Mouse (Mus musculus): ENCODE results near the gene Retnlg.
"Not testable (repeated sequence)": the region's sequence is repeated elsewhere in the genome, so short reads cannot be mapped to it uniquely, and the experiment has no call there.

The Retnlg gene

DNA sequence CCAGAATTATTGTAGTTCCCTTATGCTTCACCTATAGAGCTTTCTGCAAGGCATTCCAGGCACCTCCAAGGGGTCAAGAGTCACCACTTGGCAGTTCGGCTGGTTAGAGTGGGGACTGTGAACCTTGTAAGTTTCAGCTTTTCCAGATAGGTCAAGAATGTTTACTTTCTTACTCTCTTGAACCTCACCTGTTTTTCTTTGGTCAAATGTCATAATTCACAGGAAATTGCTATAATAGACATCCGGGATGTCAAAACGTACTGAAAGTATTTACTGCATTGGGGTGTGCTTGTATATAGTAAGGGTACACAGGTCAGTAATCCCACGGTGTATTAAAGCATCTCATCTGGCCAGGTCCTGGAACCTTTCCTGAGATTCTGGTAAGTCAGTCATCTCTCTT, at the start of gene Retnlg:
Gene Retnlg, plus strand, starts transcription at position 301 of the 400 bp plus-strand sequence.
- no peak for DNase-seq (ENCODE audit: low read depth)

DNA sequence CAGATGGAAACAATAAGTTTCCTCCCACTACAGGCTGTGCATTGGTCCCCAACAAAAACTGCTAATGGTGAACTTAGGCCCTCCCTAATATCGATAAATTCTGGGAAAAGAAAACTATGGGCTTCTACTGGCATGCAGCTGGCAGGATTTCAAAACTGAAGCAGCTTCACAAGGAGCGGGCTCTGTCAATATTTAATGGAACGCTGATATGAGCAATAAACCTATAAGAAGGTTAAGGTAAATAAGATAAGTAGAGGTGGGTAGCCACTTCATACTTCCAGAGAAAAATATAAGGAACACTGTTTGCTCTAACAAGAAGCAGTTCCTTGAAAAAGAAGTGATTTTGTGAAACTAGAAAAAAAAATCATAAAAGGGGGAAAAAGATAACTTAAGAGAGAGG, 45.9 kb upstream of the Retnlg start:
- no peak for DNase-seq (ENCODE audit: low read depth)

DNA sequence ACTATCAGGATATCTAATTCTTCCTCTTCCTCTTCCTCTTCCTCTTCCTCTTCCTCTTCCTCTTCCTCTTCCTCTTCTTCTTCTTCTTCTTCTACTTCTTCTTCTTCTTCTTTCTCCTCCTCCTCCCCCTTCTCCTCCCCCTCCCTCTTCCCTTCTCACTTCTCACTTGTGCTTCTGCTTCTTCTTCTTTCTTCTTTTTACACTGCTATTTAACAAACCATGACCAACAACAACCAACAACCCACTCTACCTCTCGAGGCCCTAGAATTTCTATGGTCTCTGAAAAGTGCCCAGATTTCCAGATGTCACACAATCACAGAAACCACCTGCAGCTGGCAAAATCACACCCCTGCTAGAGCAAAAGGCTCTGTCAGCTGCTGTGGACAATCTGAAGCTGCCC, 44.8 kb upstream of the Retnlg start:
- DNase-seq (ENCODE audit: low read depth) = no peak

DNA sequence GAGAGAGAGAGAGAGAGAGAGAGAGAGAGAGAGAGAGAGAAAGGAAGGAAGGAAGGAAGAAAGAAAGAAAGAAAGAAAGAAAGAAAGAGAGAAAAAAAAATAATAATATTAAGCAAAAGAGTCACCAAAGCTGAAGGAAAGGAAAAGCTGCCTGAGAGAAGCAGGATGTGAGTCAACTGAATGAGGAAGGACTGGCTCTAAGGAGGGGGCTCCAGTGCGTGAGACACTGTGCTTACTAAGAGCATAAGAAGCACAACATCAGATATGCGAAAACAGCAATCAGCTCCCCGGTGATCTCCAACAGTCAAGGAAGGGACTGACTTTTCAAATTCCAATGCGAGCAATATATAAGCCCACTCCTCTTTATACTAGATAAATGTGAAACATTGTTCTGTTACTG, 43.4 kb upstream of the Retnlg start:
- no peak for DNase-seq (ENCODE audit: low read depth)

DNA sequence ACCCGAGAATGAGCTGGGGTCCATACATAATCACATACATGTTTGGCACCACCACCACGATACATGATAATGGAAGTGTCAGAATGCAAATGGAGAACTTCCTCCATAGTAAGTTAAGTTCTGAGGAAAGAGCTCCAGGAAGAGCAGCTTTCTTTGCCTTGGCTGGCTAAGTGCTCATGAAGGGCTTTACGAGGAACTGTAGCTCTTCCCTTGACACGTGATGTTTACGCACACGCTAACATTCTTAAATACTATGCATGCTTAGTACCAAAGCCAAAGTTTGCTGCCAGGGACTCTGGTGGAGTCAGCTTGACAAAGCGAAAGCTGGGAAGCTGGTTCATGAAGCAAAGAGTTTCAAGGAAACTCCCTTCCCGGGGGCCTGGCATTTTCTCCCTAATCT, 40.4 kb upstream of the Retnlg start:
- no peak for DNase-seq (ENCODE audit: low read depth)

DNA sequence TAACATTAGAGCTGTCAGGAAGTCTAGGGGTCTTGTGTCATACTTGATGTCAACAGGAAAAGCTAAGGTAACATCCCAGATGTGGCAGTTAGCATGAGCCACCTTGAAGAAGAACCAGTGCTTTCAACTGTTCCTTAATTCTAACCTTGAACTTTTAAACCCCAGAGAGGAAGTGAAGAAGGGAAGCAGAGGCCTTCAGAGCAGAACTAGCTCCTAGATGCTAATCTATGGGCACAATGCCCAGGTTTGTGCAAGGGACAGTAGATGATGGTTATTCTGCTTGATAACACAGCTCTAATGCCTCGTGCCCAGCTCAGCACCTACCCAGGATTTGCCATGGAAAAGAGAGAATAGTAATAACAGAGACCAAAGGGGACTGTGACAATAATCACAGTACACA, 38.8 kb upstream of the Retnlg start:
- not testable (repeated sequence) for DNase-seq (ENCODE audit: low read depth)

DNA sequence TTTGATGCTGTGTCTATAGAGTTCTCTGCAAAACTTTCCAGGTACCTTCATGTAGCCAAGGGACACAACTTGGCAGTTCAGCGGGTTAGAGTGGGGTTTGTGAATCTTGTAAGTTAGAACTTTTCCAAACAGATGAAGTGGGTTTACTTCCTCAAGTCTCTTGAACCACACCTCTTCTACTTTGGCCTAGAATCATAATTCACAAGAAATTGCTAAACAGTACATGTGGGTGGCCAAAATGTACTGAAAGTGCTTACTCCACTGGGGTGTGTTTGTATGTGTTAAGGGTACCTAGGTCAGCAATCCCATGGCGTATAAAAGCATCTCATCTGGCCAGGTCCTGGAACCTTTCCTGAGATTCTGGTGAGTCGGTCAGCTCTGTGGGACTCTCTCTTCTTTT, 30.2 kb upstream of the Retnlg start, which contains the start of gene Retnla:
Gene Retnla, plus strand, starts transcription at position 286 of the 400 bp plus-strand sequence.
- DNase-seq (ENCODE audit: low read depth) = no peak

DNA sequence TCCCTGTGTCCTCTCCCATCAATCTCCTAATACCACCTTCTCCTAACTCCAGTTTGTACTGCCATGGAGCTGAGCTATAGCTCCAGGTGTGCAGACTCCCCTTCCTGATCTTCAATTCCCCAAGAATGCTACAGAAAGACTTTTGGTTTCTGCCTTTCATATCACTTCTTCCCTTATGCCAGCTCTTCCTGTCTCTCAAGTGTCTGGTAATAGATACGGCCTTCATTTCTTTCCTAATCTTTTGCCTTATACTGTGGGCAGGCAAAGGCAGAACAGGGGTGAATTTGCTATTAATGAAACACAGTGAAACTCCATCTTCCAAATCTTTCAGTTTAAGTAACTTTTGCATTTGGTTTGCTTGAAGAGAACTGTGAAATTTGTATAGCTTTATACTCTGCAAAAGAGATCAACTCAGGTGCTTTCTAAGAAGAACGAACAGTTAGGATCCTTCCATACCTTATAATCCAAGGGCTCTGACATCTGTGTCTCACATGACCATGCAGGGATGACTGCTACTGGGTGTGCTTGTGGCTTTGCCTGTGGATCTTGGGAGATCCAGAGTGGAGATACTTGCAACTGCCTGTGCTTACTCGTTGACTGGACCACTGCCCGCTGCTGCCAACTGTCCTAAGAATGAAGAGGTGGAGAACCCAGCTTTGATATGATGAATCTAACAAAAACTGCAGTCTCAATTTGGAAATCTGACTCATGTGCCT, 28.6 kb upstream of the Retnlg start:
- DNase-seq (ENCODE audit: low read depth) = no peak

DNA sequence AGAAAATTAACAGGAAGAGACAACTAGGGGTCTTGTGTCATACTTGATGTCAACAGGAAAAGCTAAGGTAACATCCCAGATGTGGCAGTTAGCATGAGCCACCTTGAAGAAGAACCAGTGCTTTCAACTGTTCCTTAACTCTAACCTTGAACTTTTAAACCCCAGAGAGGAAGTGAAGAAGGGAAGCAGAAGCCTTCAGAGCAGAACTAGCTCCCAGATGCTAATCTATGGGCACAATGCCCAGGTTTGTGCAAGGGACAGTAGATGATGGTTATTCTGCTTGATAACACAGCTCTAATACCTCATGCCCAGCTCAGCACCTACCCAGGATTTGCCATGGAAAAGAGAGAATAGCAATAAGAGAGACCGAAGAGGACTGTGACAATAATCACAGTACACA, 7.4 kb upstream of the Retnlg start:
- not testable (repeated sequence) for DNase-seq (ENCODE audit: low read depth)

DNA sequence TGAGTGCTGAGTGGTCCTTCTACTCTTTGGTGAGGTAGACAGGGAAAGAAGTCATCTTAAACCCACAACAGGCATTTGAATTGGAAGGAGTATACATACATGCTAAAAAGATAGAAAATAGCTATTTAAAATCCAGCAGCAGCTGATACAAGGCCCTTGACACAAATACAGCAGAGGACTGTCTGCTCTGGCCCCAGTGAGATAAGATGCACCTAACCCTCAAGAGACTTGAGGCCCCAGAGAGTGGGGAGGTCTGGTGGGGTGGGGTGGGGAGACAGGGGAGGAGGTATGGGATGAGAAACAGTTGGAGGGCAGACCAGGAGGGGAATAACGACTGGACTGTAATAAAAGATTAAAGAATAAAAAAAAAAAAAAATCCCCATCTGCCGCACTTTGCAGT, 4.7 kb upstream of the Retnlg start:
- no peak for DNase-seq (ENCODE audit: low read depth)

DNA sequence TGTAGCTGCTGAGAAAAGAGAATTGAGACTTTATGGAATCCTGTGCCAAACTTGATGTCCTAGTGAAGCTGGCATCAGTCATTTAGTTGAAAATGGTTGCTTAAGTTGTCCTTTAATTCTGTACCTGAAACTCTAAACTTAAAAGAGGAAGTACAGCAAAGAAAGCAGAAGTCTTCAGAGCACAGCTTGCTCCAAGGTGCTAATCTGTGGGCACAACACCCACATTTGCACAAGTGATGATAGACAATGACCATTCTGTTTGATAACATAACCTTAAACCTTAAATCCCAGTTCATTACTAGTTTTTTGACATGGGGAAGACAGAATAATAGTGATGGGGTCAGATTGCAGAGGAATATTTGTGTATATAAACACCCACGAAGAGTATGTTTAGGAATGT, 3.8 kb upstream of the Retnlg start:
- no peak for DNase-seq (ENCODE audit: low read depth)

DNA sequence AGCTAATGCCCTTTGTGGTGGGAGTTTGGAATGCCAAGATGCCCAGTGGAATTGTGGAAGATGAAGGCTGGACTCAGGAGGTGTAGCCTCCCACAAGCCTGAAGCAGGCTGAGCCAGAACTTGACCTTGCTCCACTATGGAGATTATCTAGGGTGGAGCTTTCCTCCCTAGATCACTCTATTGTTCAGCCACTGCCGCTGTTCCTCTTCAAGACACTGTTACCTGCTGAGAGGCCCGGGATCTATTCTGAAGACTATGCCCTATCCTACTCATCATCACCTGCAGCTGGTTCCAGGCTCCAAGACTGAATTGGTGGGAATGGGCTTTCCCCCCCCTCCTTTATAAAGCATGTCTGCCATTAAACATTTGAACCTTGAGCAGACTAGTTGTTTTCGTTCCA, 2.8 kb upstream of the Retnlg start:
- no peak for DNase-seq (ENCODE audit: low read depth)

DNA sequence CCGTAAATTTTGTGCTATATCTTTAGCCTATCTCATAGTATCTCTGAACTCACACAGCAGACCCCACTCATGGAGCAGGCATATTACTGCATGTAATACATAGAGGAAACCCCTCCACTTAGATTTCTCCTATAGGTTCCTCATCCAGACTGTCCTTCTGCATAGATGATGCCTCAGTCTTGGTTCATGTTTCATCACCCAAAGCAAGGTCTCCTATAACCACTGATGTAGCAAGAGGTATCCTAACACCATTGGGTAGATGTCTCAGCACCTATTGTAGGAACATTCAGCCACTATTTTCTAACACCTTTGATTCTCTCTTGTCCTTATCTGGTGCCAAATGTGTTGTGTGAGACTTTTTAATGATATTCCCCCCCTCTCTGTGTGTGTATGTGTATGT, 667 bp upstream of the Retnlg start:
- no peak for DNase-seq (ENCODE audit: low read depth)

DNA sequence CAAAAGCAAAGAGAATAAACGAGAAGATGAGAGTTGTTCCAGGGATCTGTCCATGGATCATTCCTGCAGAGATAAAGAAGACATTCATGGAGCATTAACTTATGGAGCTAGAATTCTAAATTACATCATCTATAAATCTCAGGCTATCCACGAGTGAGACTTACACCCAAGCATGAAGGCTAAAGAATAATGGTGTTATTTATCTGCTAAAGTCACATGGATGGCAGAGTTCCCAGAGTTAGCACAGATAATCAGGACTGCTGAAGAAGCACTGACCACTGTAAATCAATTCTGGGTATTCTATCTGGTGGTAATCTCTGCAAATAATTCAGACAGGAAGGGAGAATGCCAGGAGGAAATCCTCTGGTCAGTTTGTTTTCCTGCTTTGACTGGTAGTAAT, 18.3 kb downstream of the Retnlg start:
- DNase-seq (ENCODE audit: low read depth) = no peak

DNA sequence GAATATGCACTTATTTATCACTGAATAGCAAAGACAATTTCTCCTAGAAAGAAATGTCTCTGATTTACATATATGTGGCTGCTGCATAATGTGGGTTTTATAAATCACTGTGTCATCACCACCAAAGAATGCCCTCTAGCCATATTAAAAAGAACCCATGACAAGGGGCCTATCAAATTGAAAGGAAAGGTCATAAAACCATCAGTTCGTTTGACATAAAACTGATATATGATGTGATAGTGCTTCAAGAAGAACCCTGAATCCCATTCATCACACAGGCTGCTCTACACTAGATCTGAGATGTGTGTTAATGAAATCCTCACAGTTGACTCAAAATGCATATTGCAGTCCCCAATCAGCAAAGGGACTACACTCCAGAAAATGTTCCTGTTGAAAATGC, 27.4 kb downstream of the Retnlg start:
- no peak for DNase-seq (ENCODE audit: low read depth)

DNA sequence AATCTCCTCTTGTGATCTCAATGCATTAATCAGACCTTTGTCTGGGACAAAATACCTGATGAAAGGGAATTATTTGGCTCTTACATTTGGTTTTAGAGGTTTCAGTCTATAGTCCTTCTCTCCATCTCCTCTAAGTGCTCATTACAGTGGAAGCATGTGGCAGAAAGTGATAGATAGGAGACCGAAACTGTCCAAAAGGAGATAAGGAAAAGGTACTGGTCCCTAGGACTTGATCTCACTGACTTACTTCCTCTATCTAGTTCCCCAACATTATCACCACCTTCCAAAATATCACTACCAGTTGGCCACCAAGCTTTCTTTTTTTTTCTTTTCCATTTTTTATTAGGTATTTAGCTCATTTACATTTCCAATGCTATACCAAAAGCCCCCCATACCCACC, 38.8 kb downstream of the Retnlg start:
- no peak for DNase-seq (ENCODE audit: low read depth)

DNA sequence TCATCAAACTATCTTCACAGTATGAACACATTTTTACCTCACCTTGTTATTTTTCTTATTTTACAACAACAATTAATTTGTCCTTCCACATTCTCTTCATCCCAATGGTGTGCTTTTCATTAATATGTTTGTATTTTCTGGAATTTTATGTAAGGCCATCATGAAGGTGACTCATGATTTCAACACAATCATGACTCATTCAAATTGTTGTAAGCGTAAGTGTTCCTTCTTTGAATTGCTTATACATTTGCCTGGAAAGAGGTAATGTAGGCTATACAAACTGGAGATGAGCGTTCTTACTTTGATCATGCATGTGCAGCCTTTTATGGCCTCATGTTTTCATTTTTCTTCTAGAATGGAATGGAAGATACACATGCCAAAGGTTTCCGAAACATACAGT, 40.8 kb downstream of the Retnlg start:
- DNase-seq (ENCODE audit: low read depth) = no peak

DNA sequence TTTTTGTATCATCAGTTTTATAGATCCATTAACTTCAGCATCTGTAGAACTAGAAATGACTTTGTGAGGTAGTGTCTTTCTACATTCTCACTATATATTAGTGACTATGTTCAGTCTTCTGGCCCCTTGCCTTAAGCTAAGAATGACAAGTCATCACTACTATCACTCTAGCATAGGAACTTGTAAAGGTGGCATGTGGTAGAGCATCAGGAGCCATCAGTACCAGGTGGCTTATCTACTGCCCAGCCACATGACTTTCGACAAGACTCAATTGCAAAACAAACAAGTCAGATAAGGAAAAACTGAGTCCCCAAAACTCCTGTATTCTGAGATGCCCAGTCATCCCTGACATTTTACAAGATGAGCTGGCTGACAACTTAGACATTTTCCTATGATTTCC, 51.3 kb downstream of the Retnlg start:
- DNase-seq (ENCODE audit: low read depth) = peak; percentile 8

Measured in c-Kit-positive CD71-positive TER-119-negative erythroid progenitor cells, embryonic 14.5 days (primary cell).